Mouse (Mus musculus) bone marrow macrophage, adult 2 months (primary cell): ENCODE data around the gene C1qtnf3.

ENCODE experiments used
- CTCF ChIP-seq: IDR thresholded peaks from 2 replicates; pipeline ENCODE4 v1.5.1; 2012; ENCODE audit warnings: low read depth, mild to moderate bottlenecking, low read length, moderate library complexity
- POLR2A ChIP-seq: IDR thresholded peaks from 2 replicates; pipeline ENCODE4 v1.6.1; 2012; ENCODE audit warnings: mild to moderate bottlenecking, low read depth, low read length, borderline replicate concordance

GRCm38 (mm10) chr15:10947852-10948251 lies 4.3 kb upstream of the C1qtnf3 start:
- TF ChIP-seq POLR2A, result no peak
- no peak for TF ChIP-seq CTCF
